Mouse (Mus musculus): ENCODE results near the gene Aggf1. TPM values are rescaled to one million over a fixed set of nuclear protein-coding genes. Genes with fewer than 3 reads are reported as not detected.

The Aggf1 gene
- total RNA-seq, 1 experiment from 2014 or later, result 63.6 TPM

Other genes with a start within 250 kb of the Aggf1 start
- gene Pde8b, start 125.0 kb downstream of the Aggf1 start, total RNA-seq (2017), result 0.73 and 0.87 TPM in 2 replicates
- 9.8 and 12.6 TPM in 2 replicates for gene Zbed3, start 51.7 kb downstream of the Aggf1 start, total RNA-seq (2017)
- not detected in 2 replicates for gene Crhbp, start 69.6 kb upstream of the Aggf1 start, total RNA-seq (2017)
- gene S100z, start 103.4 kb upstream of the Aggf1 start, total RNA-seq (2017), result not detected in 2 replicates
- gene F2rl1, start 149.9 kb upstream of the Aggf1 start, total RNA-seq (2017), result 0.10 and 0.78 TPM in 2 replicates
- 59.5 and 70.5 TPM in 2 replicates for gene F2r, start 243.1 kb upstream of the Aggf1 start, total RNA-seq (2017)

Data from common myeloid progenitor, adult 5-6 weeks (primary cell).